Mouse (Mus musculus) ES-Bruce4 (cell line): Measurements from ENCODE around the gene 4932438H23Rik.

Source experiments
- CTCF ChIP-seq: IDR thresholded peaks from one replicate; pipeline ENCODE4 v1.8.1; 2011; ENCODE audit warnings: low read depth, low read length
- POLR2A ChIP-seq: IDR thresholded peaks from one replicate; pipeline ENCODE4 v1.8.1; 2011; ENCODE audit warnings: low read length; ENCODE audit not compliant: insufficient read depth

DNA sequence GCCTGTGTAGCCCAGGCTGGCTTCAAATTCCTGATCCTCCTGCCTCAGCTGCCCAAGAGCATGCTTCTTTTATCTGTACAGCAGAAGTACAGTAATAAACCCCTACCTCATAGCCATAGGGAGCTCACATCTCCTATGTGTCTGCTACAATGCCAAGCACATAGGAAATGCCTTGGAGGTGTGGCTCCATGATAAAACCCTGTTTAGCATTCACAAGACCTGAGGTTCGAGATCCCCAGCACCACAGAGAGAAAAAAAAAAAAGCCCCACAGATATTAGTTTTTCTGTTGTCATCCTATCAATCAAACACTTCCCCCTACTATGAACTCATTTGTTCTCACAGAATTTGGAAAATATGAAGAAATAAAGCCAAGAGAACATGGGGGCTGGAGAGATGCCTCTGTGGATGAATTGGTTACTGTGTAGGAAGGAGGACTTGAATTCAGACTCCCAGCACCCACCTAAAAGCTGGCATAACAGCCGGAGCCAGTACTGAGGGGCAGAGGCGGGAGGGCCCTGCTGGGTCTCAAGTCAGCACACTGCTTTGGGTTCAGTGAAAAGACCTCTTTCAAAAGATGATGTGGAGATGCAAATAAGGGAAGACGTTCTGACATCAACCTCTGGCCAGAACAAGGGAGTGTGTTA is 11.8 kb downstream of the 4932438H23Rik start:
- TF ChIP-seq CTCF (no peak), POLR2A (no peak)
